Mouse (Mus musculus) layer of hippocampus, postnatal 25 days (tissue): Measurements from ENCODE around the gene Tmem211. TPM values are rescaled to one million over a fixed set of nuclear protein-coding genes. Genes with fewer than 3 reads are reported as not detected.

Experiments
- DNase-seq, 2 experiments: peaks; one replicate each; pipeline ENCODE4 v3.0.0; 2022; ENCODE audit warnings: mixed read lengths in 2 of 2, low spot score in 1 of 2; ENCODE audit errors: extremely low spot score in 1 of 2
- total RNA-seq, 2 experiments: library from RNA; stranded (reverse); gene quantifications; 2 replicates each; pipeline ENCODE4 v1.2.3; 2021

Tmem211 gene
- total RNA-seq, 2 experiments from 2014 or later: not detected

DNA sequence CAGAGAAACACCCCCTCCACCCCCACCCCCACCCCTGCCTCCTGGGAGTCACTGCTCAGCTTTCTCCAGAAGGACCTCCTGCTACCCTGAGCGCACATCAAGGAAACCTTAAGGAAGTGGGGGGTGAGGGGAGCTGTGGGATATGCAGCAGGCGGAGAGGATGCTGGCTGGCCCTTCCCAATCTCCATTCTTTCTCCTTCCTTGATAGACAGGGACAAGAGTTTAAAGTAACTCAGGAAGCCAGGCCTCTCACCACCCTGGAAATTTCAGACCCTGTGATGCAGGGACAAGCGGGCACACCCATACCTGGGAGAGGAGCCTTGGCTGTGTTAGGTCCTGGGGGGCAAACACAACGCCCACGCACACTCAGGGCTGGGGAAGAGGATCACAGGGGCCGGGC is 16.4 kb upstream of the Tmem211 start:
- DNase-seq: no peak

DNA sequence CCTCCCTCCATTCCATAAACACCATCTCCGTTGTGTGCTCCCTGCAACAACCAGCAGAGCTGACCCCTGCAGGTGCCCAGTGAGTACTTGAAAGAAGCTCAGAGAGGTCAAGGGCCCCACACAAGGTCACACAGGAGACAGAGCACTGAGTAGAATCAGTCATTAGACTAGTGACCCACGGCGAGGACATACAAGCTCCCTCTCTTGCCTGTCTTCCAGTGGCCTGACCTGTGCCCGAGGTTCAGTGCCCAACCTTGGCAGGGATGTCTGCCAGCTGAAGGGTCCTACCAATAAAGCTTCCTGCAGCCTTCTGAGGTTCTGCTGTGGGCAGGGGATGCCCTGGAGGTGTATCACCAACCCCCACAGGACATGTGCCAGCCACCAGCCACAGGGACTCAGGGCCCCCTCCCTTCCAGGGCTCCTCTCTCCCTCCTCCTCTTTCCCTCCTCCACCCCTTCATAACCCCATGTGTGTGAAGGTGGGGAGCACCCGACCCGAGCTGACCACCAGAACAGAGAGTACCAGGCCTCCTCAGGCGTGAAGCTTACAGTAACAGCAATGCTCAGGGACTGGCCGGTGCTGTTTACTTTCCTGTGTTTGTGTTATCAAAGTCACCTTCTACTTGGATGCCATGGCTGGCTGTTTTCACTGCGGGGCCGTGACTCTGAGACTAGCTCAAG is 14.4 kb upstream of the Tmem211 start:
- DNase-seq: no peak

DNA sequence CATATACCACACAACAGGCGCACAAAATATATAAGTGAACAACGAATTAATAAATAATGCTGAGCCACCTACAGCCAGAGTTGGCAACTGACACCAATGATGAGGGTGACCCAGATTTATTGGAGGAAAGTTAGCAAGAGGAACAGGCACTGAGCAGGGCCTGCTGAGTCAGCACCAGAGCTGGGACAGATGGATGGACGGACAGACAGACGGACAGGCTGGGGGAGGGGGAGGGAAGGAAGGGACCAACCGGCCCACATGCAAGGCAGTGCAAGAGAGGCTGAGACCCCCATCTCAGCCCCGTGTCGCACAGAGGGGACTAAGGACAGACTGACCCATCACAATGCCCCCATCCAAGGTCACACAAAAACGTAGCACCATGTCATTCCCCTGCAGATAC is 12.7 kb upstream of the Tmem211 start:
- DNase-seq: no peak

DNA sequence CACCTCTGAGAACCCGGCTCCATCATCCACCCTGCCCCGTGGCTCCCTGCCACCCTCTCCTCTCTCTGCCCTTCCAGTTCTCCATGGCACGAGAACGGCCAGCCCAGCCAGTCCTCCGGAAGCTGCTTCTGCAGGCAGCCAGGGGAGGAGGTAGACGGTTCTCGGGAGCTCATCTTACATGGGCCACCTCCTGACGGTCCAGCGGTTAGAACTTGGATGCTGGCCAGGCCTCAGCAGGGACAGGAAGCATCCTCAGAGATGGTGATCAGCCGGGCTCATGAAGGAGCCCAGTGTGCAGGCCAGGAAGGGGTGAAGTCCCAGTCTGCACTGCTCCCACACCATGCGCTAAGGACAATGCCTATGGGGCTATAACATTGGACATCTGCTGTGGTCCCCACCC is 12.3 kb upstream of the Tmem211 start:
- no peak for DNase-seq

DNA sequence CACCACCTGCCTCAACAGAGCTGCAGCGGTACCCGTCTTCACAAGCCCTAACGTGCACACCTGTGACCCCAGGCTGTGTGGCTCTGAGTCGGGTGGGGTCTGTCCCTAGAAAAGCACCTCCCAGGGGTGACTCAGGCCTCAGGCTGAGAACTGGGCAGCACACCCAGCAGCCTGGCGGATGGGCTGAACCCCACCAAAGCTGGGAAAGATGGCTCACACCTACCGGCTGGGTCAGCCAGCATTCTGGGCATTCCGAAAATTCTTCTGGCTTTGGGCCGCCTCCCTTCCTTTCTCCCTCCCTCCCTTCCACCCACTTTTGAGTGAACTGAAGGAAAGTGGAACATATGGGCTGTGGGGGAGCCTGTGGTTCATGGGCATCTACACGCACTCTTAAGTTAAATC is 11.1 kb upstream of the Tmem211 start:
- no peak for DNase-seq

DNA sequence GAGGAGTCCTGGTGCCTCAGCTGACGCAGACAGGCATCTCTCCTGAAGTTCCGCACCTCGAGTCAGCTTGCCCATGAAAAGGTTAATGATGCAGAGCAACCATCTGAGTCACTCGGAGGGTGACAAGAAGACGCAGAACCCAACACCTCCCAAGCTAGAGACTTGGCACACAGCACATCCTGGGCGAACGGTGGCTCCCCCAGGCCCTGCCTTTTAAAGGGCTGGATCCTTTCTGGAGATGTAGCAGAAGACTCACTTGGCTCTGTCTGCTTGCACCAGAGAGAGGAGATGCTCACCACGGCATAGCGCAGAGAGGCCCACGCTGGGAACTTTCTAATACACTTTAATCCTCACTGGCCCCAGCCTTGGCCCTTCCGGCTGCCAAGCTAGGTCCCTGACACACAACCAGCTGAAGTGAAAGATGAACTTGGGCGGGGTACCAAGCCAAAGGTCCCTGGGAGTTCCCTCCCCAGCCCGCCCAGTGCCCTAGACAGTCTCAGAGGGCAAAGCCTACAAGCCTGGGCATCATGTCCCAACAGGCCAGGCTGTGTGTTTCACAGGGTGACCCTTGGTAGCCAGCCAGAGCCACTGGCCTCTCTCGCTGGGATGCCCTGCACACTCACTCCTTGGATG is 10.3 kb upstream of the Tmem211 start:
- no peak for DNase-seq

DNA sequence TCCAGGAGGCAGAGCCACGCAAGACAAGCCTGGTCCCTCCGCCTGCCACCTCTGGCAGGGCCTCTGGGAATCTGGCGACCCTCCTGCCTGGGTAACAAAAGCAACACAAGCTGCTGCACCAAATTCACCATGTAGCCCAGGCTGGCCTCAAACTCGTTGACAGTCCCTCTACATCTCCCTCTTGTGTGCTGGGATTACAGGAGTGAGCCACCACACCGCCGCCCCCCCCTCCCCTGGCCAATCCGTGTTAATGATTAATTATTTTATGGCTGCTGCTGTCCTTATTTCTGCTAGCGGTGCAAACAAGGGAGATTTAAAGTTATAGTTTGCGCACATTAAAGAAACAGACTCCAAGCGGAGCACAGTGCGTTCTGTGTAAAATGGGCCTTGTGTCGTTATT is 9.6 kb upstream of the Tmem211 start:
- no peak for DNase-seq

DNA sequence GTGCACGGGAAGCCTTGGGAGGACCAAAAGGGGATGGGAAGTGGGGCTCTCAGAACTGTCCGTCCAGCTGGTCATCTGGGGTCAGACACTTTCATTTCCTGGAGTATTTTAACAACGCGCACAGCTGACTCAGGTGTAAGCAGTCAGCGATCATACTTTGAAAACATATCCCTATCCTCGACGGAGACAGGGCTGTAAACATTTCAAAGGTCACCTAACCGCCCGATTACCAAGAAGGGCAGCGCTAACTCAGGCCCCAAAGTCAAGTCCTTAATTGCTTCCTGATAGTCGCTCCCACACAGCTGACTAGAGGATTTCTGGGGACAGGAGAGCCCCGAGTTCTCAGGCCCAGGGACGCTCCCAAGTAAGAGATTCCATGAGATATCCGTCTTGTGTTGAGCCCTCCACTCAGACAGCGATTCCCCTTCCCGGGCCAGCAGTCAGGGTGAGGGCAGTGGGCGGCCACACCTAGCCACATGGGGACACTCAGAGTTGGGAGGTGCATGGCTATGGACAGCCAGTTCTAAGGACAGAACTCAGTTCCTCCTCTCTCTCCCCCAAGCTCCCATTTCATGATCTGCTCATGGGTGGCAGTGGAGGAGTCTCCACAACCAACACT is 8.0 kb upstream of the Tmem211 start:
- no peak for DNase-seq

DNA sequence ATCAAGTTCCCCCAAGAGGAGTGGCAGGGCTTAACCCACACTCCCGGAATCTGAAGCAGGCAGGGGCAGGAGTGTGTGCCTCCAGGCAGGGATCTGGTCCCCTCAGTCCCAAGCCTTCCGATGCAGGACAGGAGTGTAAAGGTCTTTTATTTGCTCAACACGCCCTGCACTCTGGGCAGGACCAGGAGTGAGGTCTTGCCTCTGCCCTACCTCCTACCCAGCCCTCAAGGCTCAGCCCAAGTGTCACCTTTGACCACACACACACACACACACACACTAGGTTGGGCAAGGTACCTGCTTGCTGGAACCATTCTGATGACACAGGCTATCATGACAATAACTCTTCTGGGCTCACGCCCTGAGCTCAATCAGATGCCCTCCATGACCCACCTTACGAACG is 7.3 kb upstream of the Tmem211 start:
- no peak for DNase-seq

DNA sequence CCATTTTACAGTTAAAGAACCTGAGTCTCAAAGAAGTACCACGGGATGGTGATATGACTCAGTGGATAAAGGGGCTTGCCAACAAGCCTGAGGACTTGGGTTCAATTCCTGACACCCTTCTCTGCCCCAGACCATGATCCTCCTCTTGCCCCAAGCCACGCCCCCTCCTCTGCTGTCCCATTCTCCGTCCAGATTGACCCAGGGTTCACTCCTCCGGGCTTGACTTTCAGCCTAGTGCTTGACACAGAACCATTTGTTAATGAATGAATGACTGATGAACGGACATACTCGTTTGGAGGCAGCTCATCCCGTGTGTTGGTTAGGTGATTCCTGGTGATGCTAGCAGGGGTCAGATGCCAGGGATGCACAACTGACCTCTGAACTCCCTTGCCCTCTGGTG is 6.8 kb upstream of the Tmem211 start:
- DNase-seq: no peak

DNA sequence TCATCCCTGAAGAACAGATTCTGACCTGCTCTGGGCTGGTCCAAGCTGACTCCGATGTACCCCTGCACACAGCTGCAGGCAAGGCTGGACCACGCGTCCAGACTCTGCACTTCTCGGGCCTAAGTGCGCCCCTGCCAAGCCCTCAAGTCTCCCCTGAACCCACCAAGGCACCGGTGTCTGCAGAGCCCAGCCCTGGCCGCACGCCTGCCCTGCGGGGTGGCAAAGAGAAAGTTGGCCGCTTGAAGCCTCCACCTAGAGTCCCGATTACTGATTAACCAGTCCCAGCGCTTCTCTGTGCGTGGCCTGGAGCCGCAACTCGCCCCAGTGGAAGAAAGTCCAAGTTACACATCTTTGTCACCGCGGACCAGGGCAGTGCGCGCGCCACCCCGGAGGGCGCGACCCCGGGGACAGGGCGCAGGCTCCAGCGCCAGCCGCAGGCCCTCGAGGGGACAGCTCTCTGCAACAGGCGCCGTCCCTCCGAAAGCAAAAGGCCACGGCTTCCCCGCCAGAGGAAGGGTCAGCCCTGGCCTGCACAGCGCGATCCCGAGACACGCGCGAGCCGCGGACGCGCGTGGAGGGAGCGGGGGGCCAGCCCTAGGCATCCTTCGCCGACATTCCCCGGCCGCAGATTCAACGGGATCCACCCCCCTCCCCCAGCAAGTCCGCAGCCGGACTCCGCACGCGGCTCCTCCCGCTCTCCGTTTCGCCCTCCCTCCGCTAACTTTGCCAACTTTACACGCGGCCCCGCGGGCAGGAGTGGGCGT is 6.1 kb upstream of the Tmem211 start:
- peak in 1 of 2 experiments; percentile 29 for DNase-seq

DNA sequence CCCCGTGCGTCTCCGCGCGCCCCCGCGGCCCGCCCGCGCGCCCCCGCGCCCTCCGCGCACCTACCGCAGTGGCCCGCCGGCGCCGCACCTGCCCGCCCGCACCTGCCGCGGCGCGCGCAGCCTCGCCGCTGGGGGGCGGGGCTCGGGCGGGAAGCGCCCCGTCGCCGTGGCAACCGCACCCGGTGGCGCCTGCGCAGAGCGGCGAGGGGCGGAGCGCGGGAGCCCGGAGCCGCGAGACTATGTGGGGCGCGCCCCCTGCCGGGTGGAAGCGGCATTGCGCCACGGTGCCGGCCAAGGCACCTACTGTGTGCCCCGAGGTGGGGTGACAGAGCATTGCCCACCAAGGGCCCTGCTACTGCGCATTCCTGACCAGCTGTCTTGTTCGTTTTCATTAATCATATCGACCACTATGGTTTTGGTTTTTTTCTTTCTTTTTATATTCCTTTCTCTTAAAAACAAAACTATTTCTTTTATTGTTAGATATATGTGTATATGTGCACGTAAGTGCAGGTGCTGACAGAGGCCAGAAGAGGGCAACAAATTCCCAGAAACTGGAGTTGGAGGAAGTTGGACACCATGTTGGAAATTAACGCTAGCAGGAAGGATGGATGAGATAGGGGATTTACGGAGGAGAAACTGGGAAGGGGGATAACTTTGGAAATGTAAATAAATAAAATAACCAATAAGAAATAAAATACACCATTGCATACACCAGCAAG is 5.4 kb upstream of the Tmem211 start, which contains the start of gene 2900026A02Rik:
2900026A02Rik (minus strand) TSS at position 90 of the 719 bp plus-strand sequence.
- DNase-seq: peak; percentile 74 to 87

DNA sequence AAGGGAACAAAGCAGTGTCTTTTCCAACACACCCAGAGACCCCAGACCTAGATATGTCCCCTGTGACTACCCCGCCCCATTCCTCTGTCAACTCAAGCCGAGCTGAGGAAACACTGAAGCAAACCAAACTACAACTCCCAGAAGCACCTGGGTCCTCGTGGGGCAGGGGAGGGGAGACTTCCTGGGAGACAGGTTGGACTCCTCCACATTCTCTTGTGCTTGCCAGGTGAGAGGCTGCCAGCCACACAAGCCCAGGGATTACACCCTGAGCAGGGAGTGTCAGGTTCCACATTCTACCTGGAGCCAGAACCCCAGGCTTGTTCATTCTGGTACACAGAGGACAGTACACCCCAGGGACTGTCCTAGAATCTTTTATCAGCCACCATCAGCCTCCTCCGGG is 2.8 kb upstream of the Tmem211 start:
- DNase-seq: no peak

DNA sequence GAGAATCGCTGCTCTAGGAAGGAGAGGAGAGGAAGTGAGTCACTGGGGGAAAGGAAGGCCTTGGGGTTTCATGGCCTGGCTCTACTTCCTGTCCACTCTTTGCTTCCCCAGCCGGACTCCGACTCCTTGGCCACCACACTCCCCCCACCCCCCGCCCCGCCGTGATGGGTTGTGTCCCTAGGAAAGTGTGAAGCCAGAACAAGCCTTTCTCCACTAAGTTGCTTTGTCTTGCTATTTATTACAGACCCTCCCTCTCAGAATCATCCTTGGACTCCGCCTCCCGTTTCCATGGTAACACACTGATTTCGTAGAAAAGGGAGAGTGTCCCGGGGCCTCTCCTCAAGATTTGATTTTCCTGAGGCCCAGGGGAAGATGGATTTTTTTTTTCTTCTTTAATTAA is 1.4 kb upstream of the Tmem211 start:
- no peak for DNase-seq

DNA sequence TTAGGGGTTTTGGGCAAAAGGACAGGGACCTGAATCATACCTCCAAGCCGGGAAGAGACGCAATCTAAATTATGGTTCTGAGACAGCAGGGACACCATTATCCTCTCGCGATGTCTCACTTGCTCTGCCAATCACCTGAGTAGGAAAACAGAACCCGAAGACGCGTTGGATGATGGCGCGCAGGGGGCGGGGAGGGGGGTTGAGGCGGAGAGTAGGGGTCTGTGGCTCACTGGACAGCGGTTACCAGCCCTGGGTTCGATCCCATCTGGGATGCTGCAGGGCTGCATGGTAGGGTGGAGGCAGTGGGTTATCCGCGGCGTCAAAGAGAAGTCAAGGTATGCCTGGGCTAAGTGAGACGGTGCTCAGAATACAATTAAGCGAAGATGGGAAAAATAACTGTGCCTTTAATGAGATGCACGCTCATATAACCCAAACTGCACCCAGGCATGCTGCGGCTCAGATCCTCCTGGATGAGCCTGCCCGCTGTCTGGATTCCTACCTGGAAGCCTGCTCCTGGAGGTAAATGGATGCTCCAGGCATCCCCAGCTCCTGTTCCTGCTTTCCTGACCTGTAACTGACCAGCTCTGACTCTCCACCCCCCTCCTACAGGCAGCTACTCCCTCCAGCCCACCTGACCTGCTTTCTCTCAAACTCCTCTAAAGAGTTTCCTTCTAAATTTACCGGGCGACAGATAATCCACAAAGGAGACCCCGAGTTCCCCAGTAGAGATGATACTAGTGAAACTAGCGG is 848 bp upstream of the Tmem211 start:
- no peak for DNase-seq

DNA sequence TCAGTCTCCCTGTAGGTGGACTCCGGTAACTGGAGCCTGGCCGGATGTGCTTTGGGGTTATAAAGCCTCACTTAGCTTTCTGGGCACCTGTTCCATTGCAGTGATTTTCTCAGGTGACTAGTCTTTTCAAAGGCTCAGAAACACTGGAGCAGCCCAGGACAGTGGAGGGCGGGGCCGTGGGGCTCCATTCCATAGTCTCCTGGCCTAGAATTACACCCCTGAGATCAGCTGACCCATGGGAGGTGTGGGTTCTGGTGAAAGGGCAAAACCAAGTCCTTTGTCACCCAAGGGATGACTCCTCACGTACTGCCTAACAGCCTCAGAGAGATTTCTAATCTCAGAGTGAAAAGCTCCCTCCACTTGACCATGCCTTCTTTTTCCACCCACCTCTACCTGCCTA is 3.5 kb downstream of the Tmem211 start:
- DNase-seq: no peak

DNA sequence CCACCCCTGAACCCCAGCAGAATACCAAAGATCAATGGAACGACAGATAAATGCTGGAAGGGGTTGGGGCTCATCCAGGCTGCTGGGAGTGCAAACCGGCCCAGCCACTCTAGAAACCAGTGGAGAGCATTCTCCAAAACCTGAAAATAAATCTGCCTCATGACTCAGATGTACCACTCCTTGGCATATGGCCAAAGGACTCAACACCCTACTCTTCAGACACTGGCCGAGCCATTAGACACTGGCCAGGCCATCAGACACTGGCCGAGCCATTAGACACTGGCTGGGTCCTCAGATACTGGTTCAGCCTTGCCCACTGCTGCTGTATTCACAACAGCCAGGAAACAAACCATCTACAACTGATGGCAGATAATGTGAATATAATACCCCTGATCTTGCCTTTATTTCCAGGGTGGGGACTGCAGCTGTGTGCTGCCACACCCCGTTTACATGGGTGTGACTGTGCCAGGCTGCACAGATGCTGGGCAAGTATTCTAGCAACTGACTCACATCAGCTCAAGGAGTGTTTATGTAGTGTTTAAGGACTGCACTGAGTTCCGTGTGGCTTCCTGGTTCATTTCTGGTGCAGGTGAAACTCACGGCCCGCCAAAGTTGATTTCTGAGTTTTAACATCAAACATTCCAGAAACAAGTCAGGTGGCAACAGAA is 22.7 kb downstream of the Tmem211 start:
- DNase-seq: no peak

DNA sequence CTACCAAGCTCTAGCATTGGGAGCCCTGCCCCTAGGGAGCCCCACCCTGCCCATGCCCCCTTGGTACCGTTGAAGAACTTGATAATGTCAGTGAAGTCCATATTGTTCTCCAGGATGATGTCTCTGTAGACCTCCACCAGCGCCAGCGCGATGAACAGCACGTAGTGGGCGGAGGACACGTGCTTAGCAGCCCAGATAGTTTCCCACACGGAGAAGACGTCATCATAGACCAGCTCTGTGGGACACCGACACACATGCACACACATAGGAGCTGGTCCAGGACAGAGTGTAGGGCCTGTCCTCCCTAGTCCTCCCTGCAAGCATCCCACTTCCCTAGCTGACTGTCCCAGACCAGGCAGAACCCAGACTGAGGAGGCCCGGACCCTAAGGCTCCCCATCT is 24.1 kb downstream of the Tmem211 start:
- DNase-seq: no peak

DNA sequence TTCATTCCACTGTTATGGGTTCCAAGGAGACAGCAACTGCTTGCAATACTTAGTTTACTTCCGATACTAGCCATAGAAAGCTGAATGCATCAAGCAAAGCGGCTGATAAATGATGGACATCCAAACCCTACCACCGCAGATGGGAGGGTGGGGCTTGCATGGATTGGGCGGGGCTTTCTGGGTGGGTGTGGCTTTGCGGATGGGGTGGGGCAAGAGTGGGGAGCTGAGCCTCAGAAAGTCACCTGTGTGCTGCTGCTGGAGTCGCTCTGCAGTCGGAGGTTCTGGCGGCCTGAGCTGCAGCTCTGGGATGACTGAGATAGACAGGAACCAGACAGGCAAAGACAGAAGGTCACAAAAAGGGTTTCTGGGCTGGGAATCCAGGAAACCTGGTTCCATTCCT is 38.9 kb downstream of the Tmem211 start:
- DNase-seq: no peak
